Mouse (Mus musculus) gastrocnemius, adult 2 months (tissue): ENCODE measurements at regions not wholly inside any gene's neighbourhood (a gene's known extent, or its start where the extent isn't known, plus 50 kb on each side); places are given as distances from the start of the nearest gene placed in this dataset.
A peak's percentile ranks its signal among the peaks of the same experiment; 100 is the strongest.
"Not testable (repeated sequence)": the region's sequence is repeated elsewhere in the genome, so short reads cannot be mapped to it uniquely, and the experiment has no call there.

ENCODE experiments used
- DNase-seq: peaks from one replicate; pipeline ENCODE4 v3.0.0; 2022
- H3K27ac ChIP-seq: fragments of 200-600 bp; 2 replicates; pipeline ENCODE4 v1.8.1; 2022; ENCODE audit warnings: mild to moderate bottlenecking
- H3K4me3 ChIP-seq: fragments of 200-600 bp; 2 replicates; pipeline ENCODE4 v1.8.1; 2022; ENCODE audit warnings: mild to moderate bottlenecking, moderate library complexity
- CTCF ChIP-seq: fragments of 200-600 bp; IDR thresholded peaks from 2 replicates; pipeline ENCODE4 v1.8.1; 2022; ENCODE audit warnings: antibody characterized with exemption, mild to moderate bottlenecking, moderate library complexity
- intact Hi-C: fragments of 180-260 bp; cut with DNase I; formaldehyde crosslinking; loops from one replicate; pipeline ENCODE4 v1.15.1; 2025

DNA sequence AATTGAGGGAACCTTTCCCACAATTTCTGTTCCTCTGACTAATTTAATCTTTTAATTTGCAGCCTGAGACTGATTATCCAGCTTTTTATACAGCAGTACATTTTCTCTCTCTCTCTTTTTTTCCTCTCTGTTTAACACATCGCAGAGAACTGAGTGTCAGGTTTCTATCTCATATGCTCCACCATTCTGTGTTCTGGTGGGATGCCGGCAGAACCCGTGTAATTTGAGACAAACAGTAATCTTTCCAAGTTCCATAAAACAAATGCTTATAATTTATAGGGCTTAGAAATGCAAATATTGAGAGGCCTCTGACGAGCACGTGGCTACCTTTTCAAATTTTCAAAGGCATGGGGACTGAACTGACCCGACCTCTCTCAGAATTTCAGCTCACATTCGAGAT lies 59.1 kb downstream of the Zbtb18 start:
- no peak overlapping the region for H3K4me3 ChIP-seq
- intact Hi-C loops = no loop called here
- no peak for DNase-seq
- TF ChIP-seq CTCF = no peak
- H3K27ac ChIP-seq = no peak overlapping the region

DNA sequence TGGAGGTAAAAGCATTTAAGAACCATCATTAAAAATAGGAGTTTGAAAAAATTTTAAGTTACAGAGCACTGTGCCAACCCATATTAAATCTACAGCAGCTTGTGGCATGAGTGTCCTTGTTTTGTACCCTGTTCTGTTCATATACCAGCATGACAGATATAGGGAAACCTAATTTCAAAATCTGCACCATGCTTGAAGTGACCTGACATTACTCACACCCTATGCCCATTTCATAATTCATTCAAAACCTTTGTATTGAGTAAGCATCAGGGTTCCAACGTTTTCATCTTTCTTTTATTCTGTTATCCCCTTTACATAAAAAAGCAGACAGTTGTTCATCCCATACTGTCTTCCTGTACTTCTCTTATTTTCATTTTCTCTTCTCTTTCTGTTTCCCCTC lies 61.8 kb downstream of the Zbtb18 start:
- TF ChIP-seq CTCF = no peak

DNA sequence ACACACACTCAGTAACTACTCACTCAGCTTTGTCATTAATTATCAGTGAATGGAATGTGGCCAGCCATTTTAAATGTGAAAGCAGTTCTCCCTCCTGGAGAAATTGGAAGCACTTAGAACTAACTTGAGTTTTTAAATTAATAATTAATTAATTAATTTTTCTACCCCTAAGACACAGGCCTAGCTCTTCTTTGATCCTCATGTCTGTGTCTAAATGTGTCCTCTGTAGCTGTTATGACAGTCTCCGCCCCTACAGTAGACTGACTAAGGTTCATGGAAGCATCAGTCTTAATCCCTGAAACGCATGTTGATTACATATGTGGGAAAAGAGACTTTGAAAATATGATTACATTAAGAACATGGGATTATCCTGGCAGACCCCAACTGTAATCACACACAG lies 62.6 kb downstream of the Zbtb18 start:
- intact Hi-C loops = no loop called here
- Histone ChIP-seq H3K4me3 (no peak overlapping the region), H3K27ac (no peak overlapping the region)
- TF ChIP-seq CTCF = no peak
- DNase-seq = no peak

More for the DNA sequence above, 61.8 kb downstream of the Zbtb18 start:
- H3K27ac ChIP-seq = no peak overlapping the region
- intact Hi-C loops = no loop called here
- DNase-seq = no peak
- no peak overlapping the region for H3K4me3 ChIP-seq

DNA sequence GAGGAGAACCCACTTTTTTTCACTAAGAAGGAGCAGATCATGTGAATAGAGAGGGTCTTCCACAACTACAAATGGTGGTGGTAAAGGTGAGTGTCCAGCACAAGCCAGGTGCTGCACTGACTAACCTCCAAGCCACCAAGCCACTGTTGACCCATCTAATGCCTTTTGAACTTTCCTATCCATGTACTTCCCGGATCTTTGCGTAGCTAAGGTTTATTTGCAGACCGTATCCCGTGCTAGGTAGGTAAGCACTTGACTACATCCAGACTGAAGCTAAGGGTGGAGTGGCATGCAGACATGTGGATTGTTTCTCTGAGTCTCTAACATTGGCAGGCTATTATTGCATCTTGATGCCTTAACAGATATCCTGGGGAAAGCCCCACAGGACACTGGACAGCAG lies 65.2 kb downstream of the Zbtb18 start:
- H3K4me3 ChIP-seq, intact Hi-C loops, H3K27ac ChIP-seq, DNase-seq: not testable (repeated sequence)

DNA sequence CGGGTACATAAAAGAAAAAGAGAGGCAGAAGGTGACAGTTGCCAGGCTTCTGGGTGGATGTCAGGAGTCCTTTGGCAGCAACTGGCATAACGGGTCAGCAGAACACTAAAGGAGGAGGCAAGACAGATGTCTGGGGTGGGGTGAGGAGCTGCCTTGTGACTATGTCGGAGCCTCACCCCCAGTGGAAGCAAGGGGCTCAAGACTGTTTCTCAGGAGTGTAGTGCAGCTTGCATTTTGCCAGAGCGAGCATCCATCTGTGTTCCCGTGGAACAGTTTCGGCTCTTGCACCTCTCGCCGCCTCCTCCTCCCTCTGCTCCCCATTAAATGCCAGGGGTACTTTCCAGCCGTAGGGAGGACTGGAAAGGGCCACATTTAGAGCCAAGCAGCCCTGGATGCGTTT lies 67.6 kb downstream of the Zbtb18 start:
- DNase-seq = no peak
- intact Hi-C loops = no loop called here
- no peak for TF ChIP-seq CTCF
- Histone ChIP-seq H3K27ac (no peak overlapping the region), H3K4me3 (no peak overlapping the region)

DNA sequence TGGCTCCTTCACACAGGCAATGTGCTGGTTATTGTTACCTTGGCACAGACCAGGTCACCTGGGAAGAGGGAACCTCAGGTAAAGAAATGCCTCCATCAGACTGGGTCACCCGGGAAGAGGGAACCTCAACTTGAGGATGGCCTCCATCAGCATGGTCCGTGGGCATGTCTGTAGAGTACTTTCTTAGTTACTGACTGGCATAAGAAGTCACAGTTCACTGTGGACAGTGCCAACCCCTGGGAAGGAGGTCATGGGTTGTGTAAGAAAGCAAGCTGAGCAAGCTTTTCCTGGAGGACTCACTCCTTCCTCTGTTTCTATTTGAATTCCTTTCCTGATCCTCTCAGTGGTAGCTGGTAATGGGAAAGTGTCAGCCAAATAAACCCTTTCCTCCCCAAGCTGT lies 70.0 kb downstream of the Zbtb18 start:
- Histone ChIP-seq H3K27ac (no peak overlapping the region), H3K4me3 (no peak overlapping the region)
- no peak for TF ChIP-seq CTCF
- DNase-seq = no peak
- intact Hi-C loops = no loop called here

DNA sequence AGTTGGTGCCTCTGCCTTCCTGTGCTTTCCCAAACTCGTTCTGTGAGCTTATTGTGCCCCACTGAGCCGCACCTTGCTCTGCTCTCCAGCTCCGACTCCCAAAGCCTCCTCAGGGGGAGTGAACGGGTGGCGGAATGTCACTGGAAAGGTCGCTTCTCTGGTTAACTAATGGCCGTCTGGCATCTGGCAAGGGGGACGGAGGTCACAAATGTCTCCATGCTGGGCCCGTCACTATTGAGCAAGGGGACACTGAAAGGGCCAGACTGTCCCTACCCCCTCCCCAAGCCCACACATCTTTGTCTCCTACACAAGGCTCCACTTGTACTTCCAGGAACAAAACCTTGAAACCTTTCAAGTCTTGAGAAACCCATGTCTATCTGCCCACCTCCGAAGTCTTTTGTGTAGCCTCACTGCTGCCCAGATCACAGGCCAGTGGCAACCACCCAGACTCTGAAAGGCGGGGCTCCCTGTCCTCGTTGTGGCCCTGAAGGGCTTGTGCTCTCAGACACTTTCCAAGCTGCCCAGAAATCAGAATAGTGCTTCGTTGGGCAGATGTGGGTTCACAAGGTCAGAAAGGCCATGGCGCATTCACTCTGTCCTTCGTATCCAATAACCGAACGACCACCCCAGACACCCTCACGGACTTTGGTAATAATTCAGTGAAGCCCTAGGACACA lies 75.9 kb downstream of the Zbtb18 start:
- intact Hi-C loops = no loop called here
- TF ChIP-seq CTCF = no peak
- DNase-seq = no peak
- Histone ChIP-seq H3K27ac (no peak overlapping the region), H3K4me3 (no peak overlapping the region)

DNA sequence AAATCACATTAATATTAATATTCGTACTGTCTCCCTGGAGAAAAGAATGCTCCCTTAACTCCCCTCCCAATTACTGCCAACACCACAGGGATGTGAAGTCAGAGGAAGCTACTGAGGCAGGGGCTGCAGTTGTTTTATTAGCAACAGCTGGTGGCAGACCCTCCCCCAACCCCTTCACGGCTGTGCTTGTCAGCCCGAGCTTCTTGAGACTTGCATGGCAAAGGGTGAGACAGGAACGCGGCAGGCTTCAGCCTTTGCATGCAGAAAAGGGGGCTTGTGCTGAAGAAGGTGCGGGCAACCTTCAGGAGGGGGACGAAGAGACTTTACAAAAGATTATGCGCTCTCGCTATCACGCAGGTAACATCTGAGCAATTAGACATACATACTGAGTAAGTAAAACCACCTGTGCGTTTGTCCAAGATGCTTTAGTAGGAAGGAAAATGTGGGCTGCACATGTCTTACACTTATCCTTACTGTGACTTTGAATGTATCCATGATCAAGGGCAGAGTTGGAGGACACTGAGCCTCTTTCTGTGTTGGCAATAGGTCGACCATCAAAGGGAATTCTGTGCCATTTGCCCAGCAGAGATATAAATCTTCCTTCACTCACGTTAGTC lies 76.9 kb downstream of the Zbtb18 start:
- no peak for TF ChIP-seq CTCF
- no peak overlapping the region for H3K27ac ChIP-seq
- intact Hi-C loops = no loop called here
- no peak for DNase-seq
- H3K4me3 ChIP-seq = no peak overlapping the region

DNA sequence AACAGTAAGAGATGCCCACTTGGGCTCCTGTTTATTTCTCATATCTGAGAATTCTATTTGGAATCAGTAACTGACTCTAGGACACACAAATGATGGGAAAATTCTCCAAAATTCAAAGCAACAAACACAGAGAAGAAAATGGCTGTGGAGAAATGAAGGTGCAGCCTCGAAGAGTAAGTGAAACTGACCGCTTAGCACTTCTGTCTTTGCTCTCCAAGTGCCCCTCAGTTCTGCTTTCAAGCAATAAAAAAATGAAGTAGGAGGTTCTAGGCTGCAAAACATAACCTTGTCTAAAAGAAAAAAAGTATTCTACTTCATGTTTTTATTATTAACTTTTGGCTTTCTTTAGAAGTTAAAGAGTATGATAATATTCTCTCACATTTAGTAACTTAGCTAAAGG lies 79.0 kb downstream of the Zbtb18 start:
- no peak overlapping the region for H3K4me3 ChIP-seq
- no peak for DNase-seq
- H3K27ac ChIP-seq = no peak overlapping the region
- intact Hi-C loops = no loop called here
- no peak for TF ChIP-seq CTCF

DNA sequence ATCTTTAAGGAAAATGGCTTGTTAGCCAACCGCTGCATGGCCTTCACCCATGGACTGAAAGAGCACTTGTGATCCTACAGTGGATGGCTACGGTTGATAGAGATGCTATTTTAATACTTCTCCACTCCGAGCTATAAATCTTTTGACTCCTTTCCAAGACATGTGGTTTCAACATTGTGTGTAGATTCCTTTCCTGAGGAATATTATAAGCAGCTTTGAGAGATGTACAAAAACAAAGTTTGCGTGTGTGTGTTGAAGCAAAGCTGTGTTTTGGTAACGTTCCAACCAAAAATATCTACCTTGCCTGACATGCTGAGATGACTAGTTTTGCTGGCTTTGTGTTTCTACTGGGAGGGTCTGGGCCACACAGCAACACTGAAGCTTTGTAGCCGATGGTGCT lies 83.0 kb downstream of the Zbtb18 start:
- DNase-seq = no peak
- Histone ChIP-seq H3K27ac (no peak overlapping the region), H3K4me3 (no peak overlapping the region)
- intact Hi-C loops = no loop called here
- TF ChIP-seq CTCF = no peak

DNA sequence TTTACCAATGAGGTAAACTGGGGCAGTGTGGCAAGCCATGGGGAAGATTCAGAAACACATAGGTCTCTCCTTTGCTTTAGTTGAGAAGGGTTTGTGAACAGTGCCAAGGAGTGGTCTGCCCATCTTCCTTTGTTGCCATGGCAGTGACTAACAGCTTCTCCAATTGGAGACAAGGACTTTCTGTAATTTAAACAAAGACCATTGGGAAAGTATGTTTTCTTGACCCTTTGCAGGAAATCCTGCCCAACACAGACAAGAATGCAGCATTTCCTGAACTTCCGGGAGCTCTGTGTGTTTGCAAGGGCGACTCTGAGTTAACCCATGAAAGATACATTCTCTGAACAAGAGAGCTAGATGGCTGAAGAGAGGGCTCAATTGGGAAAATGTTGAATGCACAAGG lies 89.6 kb downstream of the Zbtb18 start:
- intact Hi-C loops = no loop called here
- no peak for DNase-seq

DNA sequence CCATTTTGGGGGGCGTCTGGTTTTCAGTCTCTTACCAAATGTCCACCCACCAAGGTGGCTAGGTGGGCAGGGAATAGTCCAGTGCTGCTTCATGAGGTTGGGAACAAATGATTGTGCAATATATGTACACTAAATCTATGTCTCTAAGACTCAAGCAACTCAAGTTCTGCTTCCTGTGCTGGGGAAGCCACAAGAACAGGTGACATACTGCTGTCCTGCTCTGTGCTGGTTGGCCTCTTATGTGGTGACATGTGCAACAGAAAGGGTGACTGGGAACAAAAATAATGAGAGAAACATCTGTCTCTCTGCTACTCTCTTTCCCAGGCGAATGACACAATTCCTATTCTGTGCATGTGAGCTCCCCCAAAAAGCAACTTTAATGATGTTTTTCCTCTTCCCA lies 90.5 kb downstream of the Zbtb18 start:
- no peak for TF ChIP-seq CTCF
- intact Hi-C loops = no loop called here
- DNase-seq = no peak
- Histone ChIP-seq H3K4me3 (no peak overlapping the region), H3K27ac (no peak overlapping the region; the same call in 1 of the 2 replicates)

More for the DNA sequence above, 89.6 kb downstream of the Zbtb18 start:
- no peak for TF ChIP-seq CTCF
- peak overlapping the region; percentile 31; the same call in 1 of the 2 replicates for H3K27ac ChIP-seq
- no peak overlapping the region for H3K4me3 ChIP-seq

DNA sequence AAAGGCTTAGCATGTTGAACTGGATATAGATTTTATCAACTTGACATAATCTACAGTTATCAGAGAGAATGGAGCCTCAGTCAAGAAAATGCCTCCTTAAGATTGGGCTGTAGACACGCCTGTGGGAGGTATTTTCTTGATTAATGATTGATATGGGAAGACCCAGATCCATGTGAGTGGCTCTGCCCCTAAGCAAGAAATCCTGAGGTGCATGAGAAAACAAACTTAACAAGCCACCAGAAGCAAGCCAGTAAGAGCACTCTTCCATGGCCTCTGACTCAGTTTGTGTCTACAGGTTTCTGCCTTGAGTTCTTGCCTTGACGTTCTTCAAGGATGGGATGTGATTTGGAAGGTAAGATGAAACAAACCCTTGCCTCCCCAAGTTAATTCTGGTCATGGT lies 91.2 kb downstream of the Zbtb18 start:
- DNase-seq = no peak
- TF ChIP-seq CTCF = no peak
- intact Hi-C loops = no loop called here
- no peak overlapping the region for H3K4me3 ChIP-seq
- no peak overlapping the region for H3K27ac ChIP-seq
